Mouse (Mus musculus) liver, embryonic 11.5 days (tissue): ENCODE data around the gene Ubn1. TPM values are rescaled to one million over a fixed set of nuclear protein-coding genes. Genes with fewer than 3 reads are reported as not detected.

Experiments used
- ATAC-seq: fragments of 200-750 bp; cut with Nextera tagmentation; replicated peaks from 2 replicates; pipeline ENCODE4 v1.8.0; 2017; ENCODE audit warnings: moderate number of reproducible peaks, mild to moderate bottlenecking, moderate TSS enrichment, moderate library complexity; ENCODE audit not compliant: low FRiP score
- DNase-seq: peaks from one replicate; pipeline ENCODE4 v3.0.0-alpha.2; 2017; ENCODE audit warnings: low spot score
- H3K27ac ChIP-seq: fragments of 300-500 bp; sonication (generic); 2 replicates; pipeline ENCODE4 v1.5.1; 2014; ENCODE audit warnings: mild to moderate bottlenecking, low read depth, low read length, control low read depth
- H3K27me3 ChIP-seq: fragments of 300-500 bp; sonication (generic); replicated peaks from 2 replicates; pipeline ENCODE4 v1.6.1; 2014; ENCODE audit warnings: low read length, mixed read lengths; ENCODE audit not compliant: control insufficient read depth, insufficient read depth
- H3K36me3 ChIP-seq: fragments of 300-500 bp; sonication (generic); 2 replicates; pipeline ENCODE4 v1.6.1; 2014; ENCODE audit warnings: mild to moderate bottlenecking, low read length, moderate library complexity, mixed read lengths; ENCODE audit not compliant: control insufficient read depth, insufficient read depth
- H3K4me1 ChIP-seq: fragments of 300-500 bp; sonication (generic); replicated peaks from 2 replicates; pipeline ENCODE4 v1.6.1; 2014; ENCODE audit warnings: low read length, mixed read lengths; ENCODE audit not compliant: control insufficient read depth, insufficient read depth
- H3K4me2 ChIP-seq: fragments of 300-500 bp; sonication (generic); 2 replicates; pipeline ENCODE4 v1.6.1; 2014; ENCODE audit warnings: mild to moderate bottlenecking, control low read depth, moderate library complexity
- H3K4me3 ChIP-seq: fragments of 300-500 bp; sonication (generic); 2 replicates; pipeline ENCODE4 v1.5.1; 2014; ENCODE audit warnings: low read depth, low read length, control low read depth
- H3K9ac ChIP-seq: fragments of 300-500 bp; sonication (generic); 2 replicates; pipeline ENCODE4 v1.6.1; 2014; ENCODE audit warnings: low read depth, low read length, control low read depth
- H3K9me3 ChIP-seq: fragments of 300-500 bp; sonication (generic); 2 replicates; pipeline ENCODE4 v1.6.1; 2016; ENCODE audit warnings: low read length, inconsistent platforms, mixed read lengths; ENCODE audit not compliant: control insufficient read depth
- WGBS: fragments of 180-500 bp; shearing (Covaris S2); extraction: QIAGEN DNeasy Blood & Tissue Kit; methylation state at CpG from one replicate; pipeline ENCODE4 v1.1.7; 2014; 5-methylcytosine and 5-hydroxymethylcytosine counted together
- polyA plus RNA-seq: library from polyadenylated mRNA; unstranded; fragments of >200 nt; fragmentation: Nextera tagmentation; extraction: Ambion mirVana; gene quantifications from 2 replicates; pipeline ENCODE4 v1.2.1, GENCODE M21; 2014

Ubn1 gene
- polyA plus RNA-seq, 1 experiment from 2014 or later: 19.2 TPM

DNA sequence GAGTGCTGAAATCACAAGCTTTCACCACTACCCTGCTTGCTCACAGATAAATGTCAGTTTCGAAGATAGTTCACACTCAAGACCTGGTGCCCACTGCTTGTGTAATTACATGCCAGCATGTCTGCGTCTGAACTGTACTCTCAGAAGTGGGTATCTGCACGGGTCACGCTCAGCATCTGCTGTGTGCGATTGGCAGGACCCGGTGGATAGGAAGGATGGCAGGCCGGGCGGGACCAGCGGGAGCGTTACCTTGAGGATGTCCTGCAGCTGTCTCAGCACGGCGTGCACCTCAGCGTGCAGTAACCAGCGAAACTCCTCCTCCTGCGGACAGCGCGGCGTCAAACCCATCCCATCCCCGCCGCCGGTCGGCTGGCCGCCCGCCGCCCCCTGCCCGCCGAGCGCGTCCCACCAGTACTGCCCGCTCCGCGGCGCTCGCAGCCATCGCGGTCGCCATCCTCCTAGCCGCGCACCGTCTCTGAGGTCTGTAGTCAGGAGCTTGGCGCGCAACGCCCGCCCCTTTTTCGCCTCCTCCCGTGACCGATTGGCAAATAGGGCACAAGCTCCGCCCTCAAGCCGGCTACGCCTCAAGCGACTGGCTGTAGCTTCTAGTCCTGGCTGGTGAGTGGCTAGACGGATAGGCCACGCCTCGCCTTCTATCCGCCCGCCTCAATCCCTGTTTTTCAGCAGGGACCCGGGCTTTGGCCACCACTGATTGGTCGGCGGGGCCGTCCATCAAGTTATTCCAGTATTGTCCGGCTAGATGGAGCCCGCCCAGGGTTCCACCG lies 36.6 kb upstream of the Ubn1 start, which contains the start of gene Rogdi:
Gene Rogdi (minus strand): TSS at position 500 of the 785 bp plus-strand sequence.
- 1% methylated on average over 62 of the region's 63 CpGs for WGBS
- Histone ChIP-seq H3K36me3 (peaks cover 18% of the 10 kb centered on the region), H3K4me3 (peak within 1 kb of the TSS; percentile 66), H3K4me2 (peak within 1 kb of the TSS; percentile 98), H3K9ac (peak within 1 kb of the TSS; percentile 63), H3K4me1 (peaks cover 17% of the 10 kb centered on the region), H3K27ac (peak within 1 kb of the TSS; percentile 2; the same call in 1 of the 2 replicates), H3K27me3 (no peaks in the 10 kb centered on the region), H3K9me3 (no peaks in the 10 kb centered on the region)
- peak; percentile 95 for DNase-seq
- ATAC-seq: peak; percentile 91

DNA sequence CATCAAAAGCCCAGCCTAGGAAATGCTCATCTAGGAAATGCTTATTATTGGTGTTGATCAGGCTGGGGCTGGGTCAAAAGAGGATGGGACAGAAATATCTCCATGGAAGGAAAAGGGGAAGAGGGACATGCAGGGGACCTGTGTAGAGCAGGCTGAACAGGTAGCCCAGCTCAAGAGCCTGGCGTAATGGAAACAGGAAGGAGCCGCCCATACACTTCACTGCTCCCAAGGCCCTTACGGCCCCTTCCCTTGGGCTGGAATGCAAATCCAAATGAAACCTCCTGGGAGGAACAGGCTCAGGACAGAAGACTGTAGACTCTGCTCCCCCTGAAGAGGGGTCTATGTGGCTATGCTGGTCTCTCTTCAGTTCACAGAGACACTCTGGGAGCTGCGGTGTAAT lies 35.3 kb upstream of the Ubn1 start:
- no peak overlapping the region for H3K9ac ChIP-seq
- ATAC-seq (no peak), DNase-seq (no peak)
- H3K4me3 ChIP-seq: no peak overlapping the region
- peaks cover 17% of the 10 kb centered on the region for H3K4me1 ChIP-seq
- peaks cover 31% of the 10 kb centered on the region for H3K36me3 ChIP-seq
- H3K4me2 ChIP-seq: no peak overlapping the region
- 82% methylated on average over 4 of the region's 4 CpGs for WGBS
- no peaks in the 10 kb centered on the region for H3K9me3 ChIP-seq
- H3K27me3 ChIP-seq: no peaks in the 10 kb centered on the region
- H3K27ac ChIP-seq: no peak overlapping the region

DNA sequence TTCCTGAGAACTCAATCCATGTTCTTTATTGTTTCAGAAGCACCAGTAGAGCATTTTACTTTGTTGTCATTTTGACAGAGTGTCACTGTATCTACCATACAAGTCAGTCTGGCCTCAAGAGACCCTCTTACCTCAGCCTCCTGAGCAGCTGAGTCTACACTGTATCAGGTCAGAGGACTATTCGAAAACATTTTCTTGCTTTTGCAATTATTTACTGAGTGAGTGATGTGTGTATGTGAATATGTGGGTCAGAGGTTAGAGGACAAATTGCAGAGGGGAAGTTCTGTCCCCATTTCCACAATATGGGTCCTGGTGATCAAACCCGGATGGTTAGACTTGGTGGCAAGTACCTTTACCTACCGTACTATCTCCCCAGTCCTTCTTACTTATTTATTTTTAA lies 25.8 kb upstream of the Ubn1 start:
- no peak for ATAC-seq
- Histone ChIP-seq H3K4me1 (no peaks in the 10 kb centered on the region), H3K27me3 (no peaks in the 10 kb centered on the region), H3K9ac (no peak overlapping the region), H3K36me3 (peaks cover 58% of the 10 kb centered on the region), H3K4me3 (no peak overlapping the region), H3K27ac (no peak overlapping the region), H3K9me3 (no peaks in the 10 kb centered on the region), H3K4me2 (no peak overlapping the region)
- 95% methylated on average over 3 of the region's 3 CpGs for WGBS
- DNase-seq: no peak

DNA sequence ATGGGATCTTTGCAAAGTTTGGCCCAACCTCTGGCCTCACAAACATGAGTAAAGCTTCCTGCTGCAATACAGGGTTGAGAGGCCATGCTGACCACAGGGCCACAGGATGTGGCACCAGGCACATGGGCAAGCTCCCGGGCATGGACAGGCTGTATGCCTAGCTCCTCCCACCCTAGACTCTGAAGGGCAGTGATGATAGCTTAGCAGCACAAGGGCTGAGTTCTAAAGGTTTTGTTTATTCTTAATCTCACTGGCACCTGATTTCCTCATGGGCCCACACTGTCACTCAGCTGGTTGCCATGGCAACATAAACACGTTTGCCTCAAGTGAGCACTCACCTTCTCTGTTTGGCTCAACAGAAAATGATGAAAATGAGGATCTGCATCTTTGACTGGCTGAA lies 20.0 kb upstream of the Ubn1 start:
- Histone ChIP-seq H3K9ac (no peak overlapping the region), H3K4me1 (no peaks in the 10 kb centered on the region), H3K36me3 (peaks cover 59% of the 10 kb centered on the region), H3K4me2 (no peak overlapping the region), H3K4me3 (no peak overlapping the region), H3K27ac (no peak overlapping the region), H3K9me3 (no peaks in the 10 kb centered on the region), H3K27me3 (no peaks in the 10 kb centered on the region)
- DNase-seq (no peak), ATAC-seq (no peak)
- 55% methylated on average over 2 of the region's 2 CpGs for WGBS

DNA sequence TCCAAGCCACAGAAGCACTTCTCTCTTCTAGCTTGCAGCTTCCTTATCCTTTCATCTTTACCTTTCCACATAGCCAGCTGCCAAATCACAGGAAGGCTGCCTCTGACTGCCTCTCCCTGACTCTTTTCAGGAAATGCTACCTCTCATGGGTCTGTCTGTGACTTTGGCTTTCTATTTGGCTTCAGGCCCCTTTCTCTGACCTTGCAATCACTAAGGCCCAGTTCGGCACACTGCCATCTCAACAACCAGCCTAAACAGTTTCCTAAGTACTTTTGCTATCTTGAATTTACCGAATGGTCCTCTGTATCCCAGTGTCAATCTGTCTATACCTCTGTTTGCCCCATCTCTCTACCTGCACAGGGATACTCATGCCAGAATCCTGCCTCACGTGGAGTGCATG lies 14.3 kb upstream of the Ubn1 start:
- Histone ChIP-seq H3K9me3 (no peaks in the 10 kb centered on the region), H3K27me3 (no peaks in the 10 kb centered on the region), H3K27ac (no peak overlapping the region), H3K9ac (no peak overlapping the region), H3K36me3 (peaks cover 59% of the 10 kb centered on the region), H3K4me3 (no peak overlapping the region), H3K4me2 (no peak overlapping the region), H3K4me1 (no peaks in the 10 kb centered on the region)
- no peak for DNase-seq
- ATAC-seq: no peak
- 93% methylated on average over 3 of the region's 3 CpGs for WGBS

DNA sequence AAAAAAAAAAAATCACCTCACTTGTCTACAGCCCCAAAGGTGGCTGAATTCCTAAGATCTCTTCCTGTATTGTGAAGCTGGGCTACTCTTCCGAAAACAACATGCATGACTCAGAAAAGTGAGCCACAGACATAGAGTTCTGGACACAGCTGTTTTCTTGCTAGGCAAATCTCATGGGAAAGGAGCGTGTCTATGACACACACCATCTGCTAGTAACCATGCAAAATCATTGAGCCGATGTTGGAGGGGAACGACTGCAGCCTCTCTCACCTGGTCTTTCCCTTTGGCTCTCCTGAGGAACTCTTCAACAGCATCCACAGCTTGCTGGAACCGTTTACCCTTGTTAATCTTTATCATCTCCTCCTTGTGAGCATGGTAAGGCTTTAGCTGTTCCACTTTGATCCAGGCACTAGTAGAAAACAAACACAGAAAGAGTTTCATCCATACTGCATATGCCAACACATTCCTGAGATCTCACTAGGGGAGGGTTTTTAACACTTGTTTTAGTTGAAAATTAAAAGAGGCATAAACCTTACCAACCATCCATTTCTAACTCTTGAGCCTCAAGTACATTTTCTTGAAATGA lies 13.1 kb upstream of the Ubn1 start:
- H3K4me1 ChIP-seq: no peaks in the 10 kb centered on the region
- H3K4me3 ChIP-seq: no peak overlapping the region
- no peaks in the 10 kb centered on the region for H3K27me3 ChIP-seq
- WGBS: 93% methylated on average over 5 of the region's 5 CpGs
- ATAC-seq (no peak), DNase-seq (no peak)
- no peaks in the 10 kb centered on the region for H3K9me3 ChIP-seq
- peaks cover 55% of the 10 kb centered on the region for H3K36me3 ChIP-seq
- H3K9ac ChIP-seq: no peak overlapping the region
- no peak overlapping the region for H3K4me2 ChIP-seq
- H3K27ac ChIP-seq: no peak overlapping the region

DNA sequence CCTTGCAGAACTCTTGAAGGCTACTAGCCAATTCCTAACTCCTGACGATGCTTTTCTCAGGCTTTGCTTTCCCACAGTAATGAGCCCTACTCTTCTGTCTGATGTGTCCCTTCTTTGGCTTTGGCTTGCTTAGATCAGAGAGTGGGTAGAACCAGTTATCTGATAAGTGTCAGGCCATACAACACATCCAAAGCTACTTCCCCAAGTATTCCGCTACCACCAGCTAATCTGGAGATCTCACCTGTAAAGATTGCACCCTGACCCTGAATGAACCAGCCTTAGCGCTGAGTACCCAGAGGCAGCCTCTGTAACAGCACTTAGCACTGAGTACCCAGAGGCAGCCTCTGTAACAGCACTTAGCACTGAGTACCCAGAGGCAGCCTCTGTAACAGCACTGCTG lies 4.5 kb upstream of the Ubn1 start:
- no peak overlapping the region for H3K27ac ChIP-seq
- no peaks in the 10 kb centered on the region for H3K9me3 ChIP-seq
- ATAC-seq (no peak), DNase-seq (no peak)
- no peak overlapping the region for H3K9ac ChIP-seq
- H3K27me3 ChIP-seq: no peaks in the 10 kb centered on the region
- H3K36me3 ChIP-seq: peaks cover 25% of the 10 kb centered on the region
- H3K4me3 ChIP-seq: no peak overlapping the region
- peaks cover 9% of the 10 kb centered on the region for H3K4me1 ChIP-seq
- WGBS: 94% methylated on average over 3 of the region's 3 CpGs
- no peak overlapping the region for H3K4me2 ChIP-seq

DNA sequence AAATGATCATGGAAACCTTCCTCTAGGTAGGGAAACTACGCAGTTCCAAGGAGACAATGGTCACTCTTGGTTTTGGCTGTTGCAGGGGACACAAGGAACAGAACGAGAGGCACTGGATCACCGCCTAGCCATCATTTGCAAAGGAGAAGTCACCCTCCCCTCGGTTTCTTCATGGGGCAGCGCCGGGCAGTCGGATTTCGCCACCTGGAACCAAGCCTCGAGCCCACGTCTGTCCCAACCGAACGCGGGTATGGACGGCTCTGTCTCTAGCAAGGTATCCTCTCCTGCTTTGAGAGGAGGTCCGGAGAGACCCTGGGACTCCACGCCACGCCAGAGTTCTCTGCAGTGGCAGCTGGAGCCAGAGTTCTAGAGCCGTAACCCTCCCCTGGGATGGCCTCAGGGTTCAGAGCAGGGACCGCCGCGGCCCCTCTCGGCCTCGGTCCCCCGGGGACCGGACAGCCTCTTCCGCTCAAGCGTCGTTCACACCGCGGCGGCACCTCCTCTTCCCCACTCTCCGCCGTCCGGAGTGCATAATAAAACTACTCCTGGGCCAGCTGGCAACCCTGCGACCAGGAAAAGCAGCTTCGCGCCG lies 579 bp upstream of the Ubn1 start:
- Histone ChIP-seq H3K9ac (peak overlapping the region; percentile 94), H3K4me2 (peak overlapping the region; percentile 87), H3K4me3 (peak overlapping the region; percentile 75), H3K27ac (peak overlapping the region; percentile 70), H3K9me3 (no peaks in the 10 kb centered on the region), H3K27me3 (no peaks in the 10 kb centered on the region), H3K36me3 (peaks cover 12% of the 10 kb centered on the region), H3K4me1 (peaks cover 9% of the 10 kb centered on the region)
- under 1% methylated on average over 38 of the region's 38 CpGs for WGBS
- DNase-seq (no peak), ATAC-seq (peak; percentile 47)
